Mouse (Mus musculus): ENCODE data around the gene Rars.

DNA sequence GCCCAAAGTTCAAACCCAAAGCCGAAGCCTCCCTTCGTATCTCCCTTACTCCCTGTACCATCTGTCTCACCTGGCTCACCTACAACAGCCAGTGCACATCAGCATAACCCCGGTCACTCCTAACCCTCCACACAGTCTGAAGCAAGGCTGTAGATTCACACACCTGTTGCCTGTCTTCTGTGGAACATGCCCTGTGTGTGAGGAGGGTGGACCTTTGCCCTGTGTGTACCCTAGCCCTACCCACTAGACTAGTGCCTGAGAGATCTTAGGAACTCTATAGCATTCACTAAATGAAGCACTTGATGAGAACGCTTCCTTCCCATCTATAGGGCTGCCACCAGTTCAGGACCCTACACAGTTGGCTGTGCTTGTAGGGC lies 73.7 kb downstream of the Rars start:
- no peak for TF ChIP-seq TAL1 (IDR thresholded peaks at IDR 0.05; ENCODE audit: low read length)
- TF ChIP-seq GATA1 (IDR thresholded peaks at IDR 0.05; ENCODE audit: low read length), result no peak
